Mouse (Mus musculus): ENCODE data around the gene Dact1. TPM values are rescaled to one million over a fixed set of nuclear protein-coding genes. Genes with fewer than 3 reads are reported as not detected.

The Dact1 gene
- polyA plus RNA-seq (2014; fragmentation: Nextera tagmentation; extraction: Ambion mirVana), result 15.3 and 17.5 TPM in 2 replicates

DNA sequence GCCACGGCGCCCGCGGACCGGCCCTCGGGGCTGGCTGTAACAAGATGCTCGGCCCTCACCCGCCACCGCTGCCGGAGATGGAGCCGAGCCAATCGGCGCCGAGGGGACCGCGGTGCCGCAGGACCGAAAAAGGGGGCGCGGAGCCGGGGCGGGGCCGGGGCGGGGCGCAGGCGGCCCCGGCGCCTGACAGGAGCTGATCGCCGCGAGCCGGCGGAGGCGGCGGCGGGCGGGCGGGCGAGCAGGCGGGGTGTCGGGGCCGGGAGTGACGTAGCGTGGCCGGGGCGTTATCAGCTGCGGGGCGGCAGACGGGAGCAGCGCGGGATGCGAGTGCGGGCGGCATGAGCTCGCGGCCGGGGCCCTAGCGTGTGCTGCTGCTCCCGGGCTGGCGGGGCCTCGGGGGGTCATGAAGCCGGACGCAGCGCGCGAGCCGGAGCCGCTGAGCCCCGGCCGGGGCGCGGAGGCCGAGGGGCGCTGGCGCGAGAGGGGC lies at the start of gene Dact1:
Gene Dact1 (plus strand): TSS at position 304 of the 487 bp plus-strand sequence.
- peak within 1 kb of the TSS; percentile 96 for H3K4me2 ChIP-seq (replicated peaks; ENCODE audit: low read depth, low read length)
- H3K9me3 ChIP-seq (ENCODE audit: control insufficient read depth, low read length), result no peaks in the 10 kb centered on the region
- 1% methylated on average over 70 of the region's 76 CpGs for WGBS
- H3K4me3 ChIP-seq (ENCODE audit: low read depth, low read length), result peak within 1 kb of the TSS; percentile 86
- ATAC-seq (ENCODE audit: low FRiP score) (peak; percentile 88), DNase-seq (ENCODE audit: low spot score) (peak; percentile 84)
- no peaks in the 10 kb centered on the region for H3K36me3 ChIP-seq (ENCODE audit: control insufficient read depth, insufficient read depth, low read length)
- no peaks in the 10 kb centered on the region for H3K4me1 ChIP-seq (replicated peaks; ENCODE audit: control insufficient read depth, insufficient read depth, low read length)
- peak within 1 kb of the TSS; percentile 90 for H3K27ac ChIP-seq (ENCODE audit: low read depth, low read length)
- peak within 1 kb of the TSS; percentile 71 for H3K9ac ChIP-seq (ENCODE audit: low read depth, low read length)
- no peaks in the 10 kb centered on the region for H3K27me3 ChIP-seq (ENCODE audit: control insufficient read depth, insufficient read depth, low read length)

DNA sequence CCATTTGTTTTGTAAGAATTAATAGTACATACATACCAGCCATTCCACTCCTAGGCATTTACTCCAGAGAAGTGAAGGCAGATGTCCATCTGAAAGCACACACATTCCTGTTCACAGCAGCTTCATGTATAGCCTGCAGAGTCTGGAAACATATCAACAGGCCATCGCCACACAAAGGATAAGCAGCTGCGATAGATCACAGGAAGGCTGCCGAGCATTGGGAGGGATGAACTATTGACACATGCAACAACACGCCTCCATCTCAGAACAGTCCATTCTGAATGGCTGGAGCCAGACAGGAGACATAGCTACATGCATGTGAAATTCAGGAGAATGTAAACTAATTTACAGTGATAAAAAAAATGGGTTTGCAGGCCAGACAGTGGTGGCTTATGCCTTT lies 45.5 kb upstream of the Dact1 start:
- H3K36me3 ChIP-seq (ENCODE audit: control insufficient read depth, insufficient read depth, low read length), result no peaks in the 10 kb centered on the region
- H3K4me2 ChIP-seq (replicated peaks; ENCODE audit: low read depth, low read length), result no peak overlapping the region
- H3K4me1 ChIP-seq (replicated peaks; ENCODE audit: control insufficient read depth, insufficient read depth, low read length), result no peaks in the 10 kb centered on the region
- no peaks in the 10 kb centered on the region for H3K27me3 ChIP-seq (ENCODE audit: control insufficient read depth, insufficient read depth, low read length)
- no peak overlapping the region for H3K27ac ChIP-seq (ENCODE audit: low read depth, low read length)
- no peak overlapping the region for H3K4me3 ChIP-seq (ENCODE audit: low read depth, low read length)
- H3K9ac ChIP-seq (ENCODE audit: low read depth, low read length), result no peak overlapping the region
- no peak for DNase-seq (ENCODE audit: low spot score)
- no peak for ATAC-seq (ENCODE audit: low FRiP score)
- H3K9me3 ChIP-seq (ENCODE audit: control insufficient read depth, low read length), result no peaks in the 10 kb centered on the region
- WGBS, result 94% methylated on average over 4 of the region's 4 CpGs

DNA sequence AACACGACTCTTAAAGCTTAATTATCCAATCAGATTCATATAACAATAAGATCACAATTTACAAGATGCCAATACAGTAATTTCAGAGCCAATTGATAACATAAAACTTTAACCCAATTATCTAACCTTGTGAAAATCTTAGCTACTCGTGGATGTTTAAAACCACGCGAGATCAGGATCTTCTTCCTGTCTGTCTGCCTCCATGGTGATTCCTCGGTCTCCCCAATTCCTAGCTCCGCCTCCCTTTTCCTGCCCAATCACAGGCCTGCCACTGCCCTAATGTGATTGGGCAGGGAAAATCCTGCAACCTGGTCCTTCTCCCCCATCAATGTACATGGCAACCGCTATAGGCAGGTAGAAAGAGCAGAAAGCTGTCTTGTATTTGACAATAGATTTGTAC lies 40.3 kb upstream of the Dact1 start:
- Histone ChIP-seq H3K9ac (ENCODE audit: low read depth, low read length) (no peak overlapping the region), H3K27ac (ENCODE audit: low read depth, low read length) (no peak overlapping the region), H3K4me1 (replicated peaks; ENCODE audit: control insufficient read depth, insufficient read depth, low read length) (0 out of 2 replicates have a peak, but pooled peaks cover 2% of the 10 kb centered on the region), H3K4me2 (replicated peaks; ENCODE audit: low read depth, low read length) (no peak overlapping the region), H3K36me3 (ENCODE audit: control insufficient read depth, insufficient read depth, low read length) (no peaks in the 10 kb centered on the region), H3K27me3 (ENCODE audit: control insufficient read depth, insufficient read depth, low read length) (no peaks in the 10 kb centered on the region), H3K9me3 (ENCODE audit: control insufficient read depth, low read length) (no peaks in the 10 kb centered on the region), H3K4me3 (ENCODE audit: low read depth, low read length) (no peak overlapping the region)
- no peak for DNase-seq (ENCODE audit: low spot score)
- no peak for ATAC-seq (ENCODE audit: low FRiP score)
- 93% methylated on average over 7 of the region's 7 CpGs for WGBS

DNA sequence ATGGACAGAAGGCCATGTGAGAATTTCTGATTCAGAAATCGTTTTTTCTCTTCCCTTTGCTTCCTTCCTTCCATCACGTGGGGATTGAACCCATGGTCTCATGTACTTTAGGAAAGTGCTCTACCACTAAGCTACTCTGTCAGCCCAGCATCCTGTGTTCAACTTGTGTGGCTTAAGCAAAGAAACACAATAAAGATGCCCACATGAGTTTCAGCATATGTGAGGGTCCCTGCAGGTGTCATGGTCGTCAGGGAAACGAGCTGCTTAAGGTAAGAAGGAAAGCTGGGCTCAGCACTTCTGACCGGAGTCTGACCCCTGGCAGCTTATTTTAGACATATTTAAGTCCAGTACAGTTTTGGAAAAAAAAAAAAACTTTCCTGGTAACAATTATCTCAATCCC lies 38.6 kb upstream of the Dact1 start:
- Histone ChIP-seq H3K9me3 (ENCODE audit: control insufficient read depth, low read length) (no peaks in the 10 kb centered on the region), H3K27me3 (ENCODE audit: control insufficient read depth, insufficient read depth, low read length) (no peaks in the 10 kb centered on the region), H3K4me3 (ENCODE audit: low read depth, low read length) (no peak overlapping the region), H3K4me1 (replicated peaks; ENCODE audit: control insufficient read depth, insufficient read depth, low read length) (0 out of 2 replicates have a peak, but pooled peaks cover 2% of the 10 kb centered on the region), H3K27ac (ENCODE audit: low read depth, low read length) (no peak overlapping the region), H3K36me3 (ENCODE audit: control insufficient read depth, insufficient read depth, low read length) (no peaks in the 10 kb centered on the region), H3K9ac (ENCODE audit: low read depth, low read length) (no peak overlapping the region), H3K4me2 (replicated peaks; ENCODE audit: low read depth, low read length) (no peak overlapping the region)
- 69% methylated on average over 5 of the region's 5 CpGs for WGBS
- ATAC-seq (ENCODE audit: low FRiP score) (no peak), DNase-seq (ENCODE audit: low spot score) (no peak)

DNA sequence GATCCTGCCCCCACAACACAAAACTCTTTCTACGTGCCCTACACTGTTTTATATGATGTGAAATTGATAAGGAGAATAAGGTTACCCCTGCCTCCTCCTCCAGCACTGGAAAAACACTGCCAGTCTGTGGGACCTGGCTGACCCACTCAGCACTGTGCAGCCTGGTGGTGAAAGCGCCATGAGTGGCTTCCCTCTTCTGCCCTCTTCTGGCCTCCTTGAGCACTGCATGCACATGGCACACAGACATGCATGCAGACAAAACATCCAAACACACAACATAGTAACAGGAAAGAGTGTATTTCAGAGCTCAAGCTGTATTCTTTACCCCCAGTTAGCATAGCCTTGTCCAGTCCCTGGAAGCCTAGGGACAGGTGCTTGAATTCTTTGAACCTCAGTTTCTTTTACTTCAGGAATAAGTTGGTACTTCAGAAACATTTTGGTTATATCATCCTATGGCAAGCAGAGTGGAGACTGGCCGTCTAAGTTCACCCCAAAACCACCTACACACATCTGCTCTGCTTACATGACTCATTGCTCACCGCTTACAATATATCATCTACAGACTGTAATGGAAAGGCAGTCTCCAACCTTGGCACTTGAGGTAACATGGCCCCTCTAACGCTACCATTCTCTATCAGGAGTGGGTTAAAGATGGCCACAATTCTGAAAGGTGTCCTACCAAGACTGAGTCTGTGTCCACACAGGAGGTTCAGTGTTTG lies 35.0 kb upstream of the Dact1 start:
- WGBS, result 88% methylated on average over 5 of the region's 5 CpGs
- H3K27ac ChIP-seq (ENCODE audit: low read depth, low read length), result no peak overlapping the region
- no peaks in the 10 kb centered on the region for H3K36me3 ChIP-seq (ENCODE audit: control insufficient read depth, insufficient read depth, low read length)
- no peak overlapping the region for H3K4me2 ChIP-seq (replicated peaks; ENCODE audit: low read depth, low read length)
- DNase-seq (ENCODE audit: low spot score) (no peak), ATAC-seq (ENCODE audit: low FRiP score) (no peak)
- H3K9me3 ChIP-seq (ENCODE audit: control insufficient read depth, low read length), result no peaks in the 10 kb centered on the region
- H3K4me1 ChIP-seq (replicated peaks; ENCODE audit: control insufficient read depth, insufficient read depth, low read length), result 0 out of 2 replicates have a peak, but pooled peaks cover 2% of the 10 kb centered on the region
- H3K4me3 ChIP-seq (ENCODE audit: low read depth, low read length), result no peak overlapping the region
- no peak overlapping the region for H3K9ac ChIP-seq (ENCODE audit: low read depth, low read length)
- no peaks in the 10 kb centered on the region for H3K27me3 ChIP-seq (ENCODE audit: control insufficient read depth, insufficient read depth, low read length)

DNA sequence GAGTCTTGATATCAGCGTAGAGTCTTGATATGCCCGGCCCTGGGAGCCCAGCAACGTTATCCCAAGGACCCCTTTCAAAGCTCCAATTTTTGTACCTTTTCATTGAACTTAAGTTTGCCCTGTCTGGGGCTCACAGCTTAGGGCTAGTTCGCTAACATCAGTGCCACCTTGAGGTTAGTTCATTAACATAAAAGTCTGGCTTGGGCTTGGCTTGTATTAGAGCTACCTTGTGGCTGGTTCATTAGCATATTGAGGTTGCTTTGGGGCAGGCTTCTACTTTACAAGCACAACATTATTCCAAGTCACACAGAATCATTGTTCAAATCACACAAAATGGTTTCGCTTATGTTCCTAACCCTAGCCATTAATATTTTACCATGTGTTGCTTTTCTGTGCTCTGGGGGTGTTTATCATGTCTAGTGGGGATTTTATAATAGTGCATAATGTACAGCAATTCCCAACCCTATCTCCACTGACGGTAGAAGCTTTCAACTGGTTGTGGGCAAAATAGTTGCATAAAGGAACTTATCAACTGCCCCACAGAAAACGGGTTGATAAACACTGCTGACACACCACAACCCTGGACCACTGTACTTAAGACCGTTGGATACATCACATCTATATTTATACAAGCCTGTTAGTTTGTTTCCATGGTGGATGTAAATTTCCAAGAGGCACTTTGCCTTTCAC lies 33.6 kb upstream of the Dact1 start:
- Histone ChIP-seq H3K9me3 (ENCODE audit: control insufficient read depth, low read length) (no peaks in the 10 kb centered on the region), H3K27ac (ENCODE audit: low read depth, low read length) (no peak overlapping the region), H3K27me3 (ENCODE audit: control insufficient read depth, insufficient read depth, low read length) (no peaks in the 10 kb centered on the region), H3K4me1 (replicated peaks; ENCODE audit: control insufficient read depth, insufficient read depth, low read length) (no peaks in the 10 kb centered on the region), H3K9ac (ENCODE audit: low read depth, low read length) (no peak overlapping the region), H3K4me3 (ENCODE audit: low read depth, low read length) (no peak overlapping the region), H3K4me2 (replicated peaks; ENCODE audit: low read depth, low read length) (no peak overlapping the region), H3K36me3 (ENCODE audit: control insufficient read depth, insufficient read depth, low read length) (no peaks in the 10 kb centered on the region)
- DNase-seq (ENCODE audit: low spot score) (no peak), ATAC-seq (ENCODE audit: low FRiP score) (no peak)
- WGBS, result 92% methylated on average over 8 of the region's 8 CpGs

DNA sequence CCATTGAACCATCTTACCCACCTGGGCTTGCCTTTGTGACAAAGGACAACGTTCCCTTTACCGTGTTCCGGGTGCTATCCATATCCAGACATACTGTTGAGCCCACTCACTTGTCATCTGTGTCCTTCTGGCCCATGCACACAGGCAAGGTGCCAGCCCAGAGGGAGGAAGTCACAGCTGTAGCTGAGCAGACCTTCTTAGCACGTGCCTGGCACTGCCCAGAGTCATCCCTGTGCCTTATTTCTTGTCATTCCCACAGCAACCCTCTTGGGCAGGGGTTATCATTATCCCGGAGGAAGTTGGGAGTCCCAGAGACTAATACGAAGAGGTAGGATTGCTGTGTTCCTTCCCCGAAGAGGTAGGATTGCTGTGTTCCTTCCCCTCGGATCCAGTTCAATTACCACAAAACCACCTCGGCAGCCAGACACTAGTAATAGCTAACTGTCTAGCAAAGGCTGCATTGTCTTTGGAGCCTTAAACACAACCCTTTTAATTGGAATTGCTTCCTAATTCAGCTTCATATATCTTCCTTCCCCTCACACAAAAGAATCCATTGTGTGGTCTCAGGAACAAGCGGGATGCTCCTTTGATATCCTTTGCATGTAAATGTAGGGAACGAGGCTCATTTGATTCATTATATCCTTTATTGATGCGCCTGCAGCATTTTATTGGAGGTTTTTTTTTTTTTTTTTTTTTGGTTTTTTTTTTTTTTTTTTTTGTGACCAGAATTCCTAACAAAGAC lies 30.0 kb upstream of the Dact1 start:
- WGBS, result 60% methylated on average over 12 of the region's 12 CpGs
- no peak overlapping the region for H3K27ac ChIP-seq (ENCODE audit: low read depth, low read length)
- H3K9me3 ChIP-seq (ENCODE audit: control insufficient read depth, low read length), result no peaks in the 10 kb centered on the region
- no peak for DNase-seq (ENCODE audit: low spot score)
- H3K4me2 ChIP-seq (replicated peaks; ENCODE audit: low read depth, low read length), result no peak overlapping the region
- ATAC-seq (ENCODE audit: low FRiP score), result no peak
- no peak overlapping the region for H3K4me3 ChIP-seq (ENCODE audit: low read depth, low read length)
- no peaks in the 10 kb centered on the region for H3K36me3 ChIP-seq (ENCODE audit: control insufficient read depth, insufficient read depth, low read length)
- no peaks in the 10 kb centered on the region for H3K4me1 ChIP-seq (replicated peaks; ENCODE audit: control insufficient read depth, insufficient read depth, low read length)
- no peak overlapping the region for H3K9ac ChIP-seq (ENCODE audit: low read depth, low read length)
- H3K27me3 ChIP-seq (ENCODE audit: control insufficient read depth, insufficient read depth, low read length), result no peaks in the 10 kb centered on the region

DNA sequence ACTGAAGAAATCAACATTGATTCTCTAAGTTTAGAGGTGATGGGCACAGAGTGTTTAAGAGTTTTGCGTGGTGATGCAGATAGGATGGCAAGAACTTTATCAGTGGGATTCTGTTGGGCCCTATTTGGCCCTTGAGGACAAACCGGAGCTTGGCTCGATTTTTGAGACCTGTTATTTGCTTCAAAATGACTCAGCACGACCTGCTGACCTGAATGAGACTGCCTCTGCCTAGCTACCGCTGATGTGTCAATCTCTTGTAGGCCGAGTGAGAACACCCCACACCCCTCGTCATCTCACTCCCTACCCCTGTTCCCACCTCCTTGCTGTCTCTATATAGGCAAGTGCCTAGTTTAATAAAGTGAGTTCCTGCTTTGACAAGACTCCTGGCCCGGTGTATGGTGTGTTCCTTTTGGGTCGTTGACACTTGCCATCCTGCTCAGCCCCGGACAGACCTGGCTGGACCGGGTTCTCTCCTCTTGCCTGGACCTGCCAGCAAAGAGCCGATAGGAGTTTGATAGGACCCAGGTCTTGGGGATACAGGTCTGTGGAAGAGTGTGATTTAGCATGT lies 28.4 kb upstream of the Dact1 start:
- Histone ChIP-seq H3K4me3 (ENCODE audit: low read depth, low read length) (no peak overlapping the region), H3K36me3 (ENCODE audit: control insufficient read depth, insufficient read depth, low read length) (no peaks in the 10 kb centered on the region), H3K27me3 (ENCODE audit: control insufficient read depth, insufficient read depth, low read length) (no peaks in the 10 kb centered on the region), H3K4me2 (replicated peaks; ENCODE audit: low read depth, low read length) (no peak overlapping the region), H3K27ac (ENCODE audit: low read depth, low read length) (no peak overlapping the region), H3K9me3 (ENCODE audit: control insufficient read depth, low read length) (no peaks in the 10 kb centered on the region), H3K4me1 (replicated peaks; ENCODE audit: control insufficient read depth, insufficient read depth, low read length) (no peaks in the 10 kb centered on the region), H3K9ac (ENCODE audit: low read depth, low read length) (no peak overlapping the region)
- no peak for DNase-seq (ENCODE audit: low spot score)
- no peak for ATAC-seq (ENCODE audit: low FRiP score)
- 84% methylated on average over 12 of the region's 12 CpGs for WGBS

All from hindbrain, embryonic 11.5 days (tissue).